Mouse (Mus musculus): Measurements from ENCODE around the gene Tmem150c.

DNA sequence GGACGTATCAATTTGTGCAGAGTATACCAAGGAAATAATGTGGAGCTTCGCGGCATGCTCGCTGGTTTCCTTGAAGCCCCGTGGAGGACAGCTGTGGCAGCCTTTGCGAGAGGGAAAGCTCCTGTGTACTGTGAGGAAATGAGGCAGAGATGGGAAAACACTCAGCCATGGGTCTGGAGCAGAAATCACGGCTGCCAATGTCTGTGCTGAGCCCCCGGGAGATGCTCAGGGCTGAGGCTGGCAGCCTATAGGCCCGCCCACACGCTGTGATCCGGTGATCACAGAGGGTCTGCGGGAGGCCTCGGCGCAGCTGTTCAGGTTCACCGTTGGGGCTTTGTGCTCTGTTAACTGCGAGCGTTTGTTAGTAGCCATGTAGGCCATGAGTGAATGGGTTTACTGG is 68.0 kb downstream of the Tmem150c start:
- TF ChIP-seq CTCF (IDR thresholded peaks at IDR 0.05; ENCODE audit: low read depth) (no peak), EP300 (IDR thresholded peaks at IDR 0.05; ENCODE audit: low read depth) (no peak)
